Mouse (Mus musculus) bone marrow, adult 2 months (tissue): ENCODE results near the gene Cldn22.

Source experiments
- CTCF ChIP-seq: fragments of 200-500 bp; IDR thresholded peaks from 2 replicates; pipeline ENCODE4 v1.5.1; 2011; ENCODE audit warnings: low read length, control low read depth; ENCODE audit not compliant: control insufficient read depth, insufficient read depth
- POLR2A ChIP-seq: fragments of 200-500 bp; IDR thresholded peaks from 2 replicates; pipeline ENCODE4 v1.6.1; 2011; ENCODE audit warnings: low read depth, mild to moderate bottlenecking, control low read depth, low read length, borderline replicate concordance; ENCODE audit not compliant: control insufficient read depth

GRCm38 (mm10) chr8:47809970-47810665 lies 14.2 kb upstream of the Cldn22 start:
- TF ChIP-seq POLR2A (no peak), CTCF (no peak)
